Mouse (Mus musculus): ENCODE measurements around the gene Btbd35f4. TPM values are rescaled to one million over a fixed set of nuclear protein-coding genes. Genes with fewer than 3 reads are reported as not detected.
"Not testable (repeated sequence)": the region's sequence is repeated elsewhere in the genome, so short reads cannot be mapped to it uniquely, and the experiment has no call there.

The Btbd35f4 gene
- not detected for total RNA-seq (2021)
- long read RNA-seq, experiment 1, result 0 reads
- long read RNA-seq, experiment 2, result 0 reads

GRCm38 (mm10) chrX:4800196-4800595, at the start of gene Btbd35f4:
Gene Btbd35f4, plus strand, starts transcription at chrX:4800496.
- DNase-seq; intact Hi-C loops (cut with DNase I): not testable (repeated sequence)

GRCm38 (mm10) chrX:4840016-4840415, 39.7 kb downstream of the Btbd35f4 start:
- intact Hi-C loops (cut with DNase I); DNase-seq: not testable (repeated sequence)

Other genes with a start within 250 kb of the Btbd35f4 start
- gene Btbd35f27, start 151.6 kb downstream of the Btbd35f4 start, total RNA-seq (2021), result not detected

All from gastrocnemius, postnatal 36 days (tissue).